Mouse (Mus musculus) cerebellum, postnatal 36 days (tissue): Measurements from ENCODE around the gene Lgals4.

Source experiments
- DNase-seq, 2 experiments: peaks; one replicate each; pipeline ENCODE4 v3.0.0; 2021 to 2022; ENCODE audit warnings: mixed read lengths in 2 of 2

Gene Lgals4

GRCm38 (mm10) chr7:28822993-28823903 lies 10.4 kb upstream of the Lgals4 start:
- DNase-seq = no peak

DNA sequence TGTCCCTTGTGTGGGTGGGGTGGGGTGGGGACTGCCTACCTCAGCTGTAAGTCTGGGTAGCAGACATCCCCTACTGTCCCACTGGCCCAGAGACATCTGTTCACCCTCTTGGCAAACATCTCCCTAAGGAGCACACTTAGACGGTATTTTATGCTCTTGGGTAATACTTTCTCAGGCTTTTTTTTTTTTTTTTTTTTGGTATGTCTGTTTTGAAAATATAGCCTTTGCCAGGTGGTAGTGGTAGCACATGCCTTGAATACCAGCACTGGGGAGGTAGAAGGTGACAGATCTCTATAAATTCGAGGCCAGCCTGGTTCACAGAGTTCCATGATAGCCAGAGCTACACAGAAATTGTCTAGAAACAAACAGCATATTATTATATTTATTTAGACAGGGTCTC lies 9.7 kb upstream of the Lgals4 start:
- no peak for DNase-seq

DNA sequence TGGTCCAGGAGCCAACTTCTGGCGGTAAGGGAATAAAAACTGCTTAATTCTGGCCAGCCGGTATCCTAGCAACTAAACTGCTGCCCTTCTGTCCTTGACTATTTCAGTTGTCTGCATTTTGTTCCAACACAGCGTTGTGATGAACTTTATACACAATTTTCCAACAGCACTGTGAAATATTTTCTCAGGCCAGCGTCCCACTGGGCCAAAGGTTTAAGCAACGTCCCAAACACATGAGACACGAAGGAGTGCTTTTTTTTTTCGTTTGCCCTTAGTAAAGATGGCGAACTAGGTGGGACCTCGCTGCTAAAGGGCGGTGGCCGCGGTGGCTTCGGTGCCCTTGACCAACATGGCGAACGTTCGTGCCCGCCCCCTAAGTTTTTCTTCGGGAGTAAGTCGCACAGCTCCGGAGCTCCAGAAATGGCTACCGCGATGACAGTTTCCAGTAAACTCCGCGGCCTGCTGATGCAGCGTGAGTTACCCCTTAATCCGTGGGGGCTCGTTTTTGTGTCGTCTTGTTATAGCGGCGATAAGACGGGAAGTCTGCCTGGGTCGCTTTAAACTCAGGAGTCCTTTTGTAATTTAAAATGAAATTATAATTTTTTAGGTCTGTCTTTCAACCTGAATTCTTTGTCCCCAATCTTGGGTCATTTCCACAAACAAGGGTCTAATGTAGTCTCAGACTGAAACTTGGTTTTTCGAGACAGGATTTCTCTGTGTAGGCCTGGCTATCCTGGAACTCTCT lies 8.5 kb upstream of the Lgals4 start, which contains the start of gene Ech1:
Gene Ech1, plus strand, starts transcription at position 277 of the 745 bp plus-strand sequence.
- DNase-seq = peak; percentile 87

DNA sequence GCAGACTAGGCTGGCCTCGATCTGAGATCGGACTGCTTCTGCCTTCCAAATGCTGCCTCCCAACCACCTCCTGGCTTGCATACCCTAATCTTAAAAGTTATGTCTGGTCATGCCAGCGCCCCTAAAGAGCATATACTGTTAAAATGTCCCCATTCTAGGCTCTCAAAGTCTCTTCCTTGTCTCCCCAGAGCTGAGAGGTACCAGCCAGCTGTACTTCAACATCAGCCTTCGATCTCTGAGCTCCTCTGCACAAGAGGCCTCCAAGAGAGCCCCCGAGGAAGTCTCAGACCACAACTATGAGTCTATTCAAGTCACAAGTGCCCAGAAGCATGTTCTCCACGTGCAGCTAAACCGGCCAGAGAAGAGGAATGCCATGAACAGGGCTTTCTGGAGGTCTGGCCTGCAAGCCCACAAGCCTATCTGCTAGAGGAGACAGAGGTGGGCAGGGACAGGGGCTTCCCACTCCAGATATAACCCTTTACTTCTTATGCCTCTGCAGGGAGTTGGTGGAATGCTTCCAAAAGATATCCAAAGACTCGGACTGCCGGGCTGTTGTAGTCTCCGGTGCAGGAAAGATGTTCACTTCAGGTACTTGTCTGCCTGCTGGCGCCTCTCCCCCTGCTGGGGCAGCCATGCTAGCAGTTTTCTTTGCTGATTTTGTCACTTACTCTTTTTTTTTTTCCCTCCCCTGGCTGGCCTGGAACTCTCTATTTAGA lies 7.8 kb upstream of the Lgals4 start:
- no peak for DNase-seq

GRCm38 (mm10) chr7:28826402-28826772 lies 7.3 kb upstream of the Lgals4 start:
- no peak for DNase-seq

DNA sequence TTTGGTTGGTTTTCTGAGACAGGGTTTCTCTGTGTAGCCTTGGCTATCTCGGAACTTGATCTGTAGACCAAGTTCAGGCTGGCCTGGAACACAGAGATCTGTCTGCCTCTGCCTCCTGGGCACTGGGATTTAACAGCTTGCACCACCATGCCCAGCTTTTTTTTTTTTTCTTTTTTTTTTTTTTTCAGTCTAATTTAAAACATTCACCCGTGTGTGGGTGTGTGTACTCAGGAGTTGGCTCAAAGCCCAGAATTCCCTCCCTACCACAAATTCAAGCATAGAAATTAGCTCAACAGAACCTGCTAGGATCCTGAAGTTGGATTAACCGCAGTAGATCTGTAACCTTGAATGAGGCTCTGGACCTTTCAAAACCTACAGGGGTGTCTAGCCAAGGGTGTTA lies 6.3 kb upstream of the Lgals4 start:
- no peak for DNase-seq

DNA sequence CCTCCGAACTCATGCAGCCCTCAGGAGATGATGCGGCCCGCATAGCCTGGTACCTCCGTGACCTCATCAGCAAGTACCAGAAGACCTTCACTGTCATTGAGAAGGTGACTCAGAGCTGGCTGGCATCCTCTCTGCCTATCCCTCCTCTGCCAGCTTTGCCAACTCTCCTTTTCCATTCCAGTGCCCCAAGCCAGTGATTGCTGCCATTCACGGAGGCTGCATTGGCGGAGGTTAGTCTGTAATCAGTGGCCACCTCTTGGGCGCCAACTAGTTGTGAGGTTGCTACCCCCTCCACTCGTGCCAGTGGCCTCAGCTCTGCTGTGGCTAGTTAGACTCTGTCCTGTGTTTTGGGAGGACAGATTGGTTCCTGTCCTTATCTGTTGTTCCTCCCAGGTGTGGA lies 3.8 kb upstream of the Lgals4 start:
- DNase-seq = no peak

- DNase-seq = no peak
These were observed 2.7 kb upstream of the Lgals4 start for GRCm38 (mm10) chr7:28830981-28831380.

- DNase-seq = no peak
These were observed 2.1 kb upstream of the Lgals4 start for GRCm38 (mm10) chr7:28831411-28832125.

DNA sequence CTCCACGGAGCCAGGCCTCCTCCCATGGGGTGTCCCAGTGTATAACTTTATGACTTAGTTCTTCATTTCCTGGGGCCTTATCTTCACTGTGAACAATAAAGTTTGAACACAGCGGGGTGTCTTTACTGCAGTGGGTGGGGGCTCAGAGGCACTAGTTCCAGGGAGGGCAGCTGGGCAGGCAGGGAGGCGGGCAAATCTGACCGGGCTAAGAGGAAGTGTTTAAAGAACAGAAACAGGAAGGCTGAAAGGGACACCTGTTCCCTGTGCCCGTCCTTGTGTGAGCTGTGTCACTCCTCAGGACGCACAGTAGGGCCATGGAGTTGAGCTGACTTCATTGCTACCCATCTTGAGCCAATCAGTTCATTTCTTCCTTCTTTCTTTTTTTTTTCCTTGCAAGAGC lies 1.5 kb upstream of the Lgals4 start:
- no peak for DNase-seq

DNA sequence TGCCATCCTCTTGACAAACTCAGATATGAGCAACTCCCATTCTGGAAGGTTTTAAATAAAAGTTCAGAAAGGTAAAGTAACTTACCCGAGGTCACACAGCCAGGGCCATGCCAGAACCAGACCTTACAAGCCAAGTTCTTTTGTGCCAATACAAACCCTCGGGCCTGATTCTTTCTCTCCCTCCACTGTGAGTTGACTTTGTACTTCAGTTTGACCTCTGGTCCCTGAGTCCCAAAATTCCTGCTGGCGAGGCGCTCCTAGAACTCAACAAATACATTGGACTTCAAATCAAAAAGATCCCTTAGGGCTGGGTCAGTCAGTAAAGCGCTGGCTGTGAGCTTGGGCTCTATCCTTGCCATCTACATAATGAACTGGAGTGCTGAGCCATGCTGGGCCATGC lies 3.3 kb downstream of the Lgals4 start:
- no peak for DNase-seq

DNA sequence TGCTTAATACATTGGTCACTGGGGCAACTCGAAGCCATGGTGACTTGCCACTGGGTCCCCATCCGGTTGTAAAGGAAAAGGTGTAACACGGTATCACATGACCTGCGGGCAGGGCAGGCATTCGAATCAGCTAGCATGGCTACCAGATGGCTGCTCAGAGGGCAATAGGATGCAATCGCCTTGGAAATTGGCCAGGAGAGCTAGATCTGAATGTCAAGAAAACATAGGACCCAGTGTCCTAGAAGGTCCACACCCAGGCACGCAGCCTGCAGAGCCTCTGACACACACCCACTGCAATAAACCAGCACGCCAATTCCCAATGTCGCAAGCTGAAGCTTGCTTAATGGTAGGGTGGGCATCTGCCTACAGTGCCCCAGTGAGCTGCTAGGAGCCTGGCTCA lies 4.7 kb downstream of the Lgals4 start:
- no peak for DNase-seq

DNA sequence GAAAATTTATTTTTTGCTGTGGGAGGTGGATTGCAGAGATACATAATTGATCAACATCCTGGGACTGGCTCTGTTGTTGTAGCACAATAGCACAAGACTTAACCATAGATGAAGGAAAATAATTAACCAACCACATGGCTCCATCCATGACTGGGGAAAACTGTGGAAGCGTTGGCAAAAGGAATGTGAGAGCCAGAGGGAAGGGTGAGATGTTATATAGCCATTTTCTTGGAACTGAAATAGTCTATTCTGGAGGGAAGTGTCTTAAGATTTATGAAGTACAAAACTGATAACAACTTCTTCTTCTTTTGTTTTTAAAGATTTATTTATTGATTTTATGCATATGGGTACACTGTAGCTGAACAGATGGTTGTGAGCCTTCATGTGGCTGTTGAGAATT lies 13.6 kb downstream of the Lgals4 start:
- no peak for DNase-seq

DNA sequence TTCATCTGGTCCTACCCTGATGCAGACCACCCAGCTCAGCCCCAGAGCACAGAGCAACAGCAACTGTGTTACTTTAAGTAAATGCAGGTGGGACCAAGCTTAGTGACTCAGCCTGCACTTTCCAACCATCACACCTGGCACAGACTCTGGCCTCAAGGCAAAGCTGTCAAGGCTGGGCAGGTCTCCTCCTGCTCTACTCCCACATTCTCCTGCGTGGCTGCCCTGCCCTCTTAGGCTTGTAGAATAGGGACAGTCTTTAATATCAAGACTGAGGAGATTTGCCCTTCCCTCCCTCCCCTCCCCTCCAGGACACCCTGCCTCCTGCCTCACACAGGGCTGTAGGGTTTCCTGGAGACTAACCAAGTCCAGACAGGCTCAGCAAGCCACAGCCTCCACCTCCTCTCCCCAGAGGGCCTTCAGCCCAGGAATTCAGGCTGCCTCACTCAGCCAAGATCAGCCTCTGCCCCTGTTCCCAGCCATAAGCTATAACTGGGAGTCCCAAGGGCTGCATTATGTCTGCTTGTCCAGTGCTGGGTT lies 16.1 kb downstream of the Lgals4 start:
- DNase-seq = no peak

DNA sequence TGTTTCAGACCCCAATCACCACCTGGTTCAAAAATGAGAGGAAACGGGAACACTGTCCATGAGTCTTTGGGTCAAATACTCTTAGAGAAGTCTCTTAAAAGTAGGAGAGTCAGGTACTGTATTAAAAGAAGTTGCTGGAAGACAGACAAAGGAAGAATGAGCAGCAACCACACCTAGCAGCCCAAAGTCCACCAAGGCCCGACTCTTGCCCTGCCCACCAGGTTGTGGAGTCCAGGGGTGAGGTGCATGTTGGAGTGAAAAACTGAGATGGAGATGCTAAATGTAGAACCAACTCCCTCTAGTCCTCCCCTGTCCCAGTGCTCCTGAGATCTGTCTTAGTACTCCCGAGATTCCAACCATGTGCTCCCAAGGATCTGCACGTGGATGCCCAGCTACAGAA lies 17.0 kb downstream of the Lgals4 start:
- DNase-seq = no peak

DNA sequence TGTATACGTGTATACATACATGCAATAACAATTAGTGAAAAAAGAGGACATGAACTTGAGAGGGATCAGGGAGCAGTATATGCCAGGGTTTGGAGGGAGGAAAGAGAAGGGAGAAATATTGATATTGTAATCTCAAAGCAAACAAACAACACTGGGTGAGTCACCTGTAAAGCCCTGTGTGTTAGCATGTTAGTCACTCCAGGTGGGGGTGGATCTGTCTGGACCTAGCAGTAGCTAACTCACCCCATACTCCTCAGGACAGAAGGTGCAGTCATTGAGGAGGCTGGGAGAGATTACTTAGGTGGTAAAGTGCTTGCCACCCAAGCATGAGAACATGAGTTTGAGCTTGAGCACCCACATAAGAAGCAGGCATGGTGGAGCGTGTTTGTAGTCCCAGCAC lies 26.3 kb downstream of the Lgals4 start:
- DNase-seq = no peak

- no peak for DNase-seq
These were observed 27.2 kb downstream of the Lgals4 start for GRCm38 (mm10) chr7:28860898-28861297.

- no peak for DNase-seq
These were observed 29.3 kb downstream of the Lgals4 start for GRCm38 (mm10) chr7:28862817-28863499.

- DNase-seq = no peak
These were observed 29.9 kb downstream of the Lgals4 start, which contains the start of gene Lgals7 for GRCm38 (mm10) chr7:28863540-28863939. TSS of gene Lgals7 (plus strand) at chr7:28863853.

DNA sequence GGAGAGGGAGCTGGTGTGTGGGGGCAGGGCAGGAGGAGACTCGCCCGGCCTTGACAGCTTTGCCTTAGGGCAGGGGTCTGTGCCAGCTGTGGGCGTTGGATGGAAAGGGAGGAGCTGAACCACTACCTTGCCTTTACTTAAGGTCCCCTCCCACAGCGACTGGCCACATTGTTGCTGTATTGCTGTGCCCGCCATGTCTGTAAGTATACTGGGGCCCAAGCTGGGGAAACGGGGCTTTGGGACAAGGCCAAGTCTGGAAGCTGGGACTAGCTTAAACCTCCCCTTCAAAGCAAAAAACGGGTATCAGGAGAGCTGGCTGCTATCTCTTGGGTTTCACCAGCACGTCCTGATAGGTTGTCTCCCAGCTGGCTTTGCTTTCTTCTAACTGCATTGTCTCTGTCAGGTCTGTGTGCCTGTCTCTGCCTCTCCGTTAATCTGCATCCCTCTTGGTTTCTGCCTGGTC lies 30.7 kb downstream of the Lgals4 start:
- no peak for DNase-seq

GRCm38 (mm10) chr7:28865481-28866300 lies 32.0 kb downstream of the Lgals4 start:
- DNase-seq = no peak
